Mouse (Mus musculus) activated CD4-positive, CD25-positive, alpha-beta regulatory T cell, adult 9 weeks (primary cell): Measurements from ENCODE around the gene Sult2a8. TPM values are rescaled to one million over a fixed set of nuclear protein-coding genes. Genes with fewer than 3 reads are reported as not detected.

ENCODE experiments used
- polyA plus RNA-seq: library from polyadenylated mRNA; unstranded; fragments of 100-300 nt; shearing (Covaris generic); gene quantifications from one replicate; pipeline ENCODE4 v1.2.1, GENCODE M21; 2017

The Sult2a8 gene
- polyA plus RNA-seq, result not detected

GRCm38 (mm10) chr7:14446534-14446933, at the start of gene Sult2a8:
TSS of gene Sult2a8 (minus strand) at chr7:14446769.

DNA sequence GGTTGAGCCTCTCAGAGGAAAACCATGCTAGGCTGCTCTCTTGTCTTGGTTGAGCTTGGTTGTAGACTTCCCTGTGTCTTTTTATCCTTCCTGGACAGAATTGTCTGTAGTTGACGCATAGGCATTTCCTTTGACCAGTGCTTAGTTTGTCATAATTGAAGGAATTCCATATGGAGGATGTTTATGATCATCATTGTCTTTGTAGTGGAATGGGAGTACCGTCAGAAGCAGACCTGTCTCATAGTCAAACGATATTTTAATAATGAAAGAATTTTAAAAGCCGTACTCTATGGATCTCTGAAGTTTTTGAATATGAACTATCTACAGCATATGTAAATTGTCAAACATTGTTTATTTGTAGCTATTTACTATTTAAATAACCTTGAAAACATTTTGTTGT, 47.6 kb upstream of the Sult2a8 start, which contains the start of gene Sult2a7:
Sult2a7 (minus strand) TSS at position 101 of the 400 bp plus-strand sequence.

Other genes with a start within 250 kb of the Sult2a8 start
- gene Sult2a6, start 191.9 kb downstream of the Sult2a8 start, polyA plus RNA-seq, result not detected
- gene Obox8, start 113.2 kb downstream of the Sult2a8 start, polyA plus RNA-seq, result not detected
- not detected for gene Sult2a7, start 47.5 kb upstream of the Sult2a8 start, polyA plus RNA-seq
- not detected for gene Vmn1r90, start 116.7 kb upstream of the Sult2a8 start, polyA plus RNA-seq
- not detected for gene Obox7, start 212.7 kb upstream of the Sult2a8 start, polyA plus RNA-seq